Mouse (Mus musculus): ENCODE data around the gene Chst11.

Chst11 gene

GRCm38 (mm10) chr10:83038166-83038565, 52.9 kb downstream of the Chst11 start:
- DNase-seq = no peak

- peak; percentile 47 for DNase-seq
These were observed 54.1 kb downstream of the Chst11 start for GRCm38 (mm10) chr10:83039414-83039813.

- no peak for DNase-seq
These were observed 56.6 kb downstream of the Chst11 start for GRCm38 (mm10) chr10:83041875-83042274.

GRCm38 (mm10) chr10:83042613-83043477, 57.5 kb downstream of the Chst11 start:
- DNase-seq = no peak

DNA sequence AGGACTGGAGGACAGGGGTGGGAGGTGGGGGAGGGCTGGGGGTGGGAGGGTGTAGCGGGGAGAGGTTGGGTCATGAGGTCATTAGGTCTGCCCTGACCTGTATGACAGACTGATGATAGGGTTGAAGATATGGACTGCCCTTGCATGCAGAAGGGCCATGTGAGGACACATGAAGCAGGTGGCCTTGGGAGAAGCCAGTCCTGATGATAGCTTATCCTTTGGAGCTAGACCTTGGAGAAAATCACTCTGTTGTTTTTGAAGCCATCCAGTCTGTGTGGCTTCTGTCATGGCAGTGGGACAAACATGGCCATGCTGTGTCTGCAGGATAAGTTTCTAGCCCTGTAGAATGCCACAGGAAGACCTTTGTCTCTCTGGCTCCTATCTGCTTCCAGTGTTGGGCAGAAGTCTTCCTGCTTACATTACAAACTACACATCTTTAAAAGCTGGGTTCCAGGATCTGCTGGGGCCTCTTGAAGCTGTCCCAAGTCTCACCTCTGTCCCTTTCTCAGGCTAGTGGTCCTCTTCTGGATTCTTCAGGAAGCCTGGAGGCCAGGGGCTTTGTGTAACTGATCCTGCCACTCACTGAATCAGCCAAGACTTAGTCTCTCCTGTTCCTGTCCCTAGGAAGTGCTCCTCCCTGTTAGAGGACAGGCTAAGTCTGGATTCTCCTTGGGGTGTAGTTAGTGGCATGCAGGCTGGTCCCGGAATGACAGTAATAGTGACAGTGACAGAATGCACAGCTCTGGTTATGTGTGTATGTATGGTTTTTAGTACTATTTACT, 58.4 kb downstream of the Chst11 start:
- DNase-seq = no peak

DNA sequence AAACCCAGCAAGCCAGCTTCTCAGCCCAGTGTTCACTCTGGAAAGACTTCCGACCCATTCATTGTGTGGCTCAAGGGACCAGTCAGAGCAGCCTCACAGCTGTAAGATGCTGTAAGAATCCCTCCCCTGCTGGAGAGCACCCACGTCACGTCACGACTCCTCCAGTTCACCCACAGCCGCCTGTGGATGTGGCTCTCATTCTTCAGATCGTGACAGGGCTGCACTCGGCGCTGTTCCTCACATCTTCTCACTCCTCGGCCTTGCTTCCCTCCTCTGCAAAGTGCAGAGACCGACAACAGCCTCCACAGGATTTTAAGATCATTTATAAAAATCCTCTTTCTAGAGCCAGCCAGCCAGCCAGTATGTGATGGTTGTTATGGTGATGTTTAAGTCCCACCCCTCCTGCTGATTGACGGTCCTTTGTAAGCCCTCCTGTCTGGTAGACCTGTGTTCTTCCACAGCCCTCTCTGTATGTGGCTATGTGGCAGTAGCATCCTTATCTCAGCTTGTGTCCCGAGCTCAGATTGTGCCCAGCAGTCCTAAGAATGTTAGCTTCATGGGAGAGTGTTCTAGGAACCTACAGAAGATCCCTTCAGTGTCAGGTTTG, 64.0 kb downstream of the Chst11 start:
- no peak for DNase-seq

DNA sequence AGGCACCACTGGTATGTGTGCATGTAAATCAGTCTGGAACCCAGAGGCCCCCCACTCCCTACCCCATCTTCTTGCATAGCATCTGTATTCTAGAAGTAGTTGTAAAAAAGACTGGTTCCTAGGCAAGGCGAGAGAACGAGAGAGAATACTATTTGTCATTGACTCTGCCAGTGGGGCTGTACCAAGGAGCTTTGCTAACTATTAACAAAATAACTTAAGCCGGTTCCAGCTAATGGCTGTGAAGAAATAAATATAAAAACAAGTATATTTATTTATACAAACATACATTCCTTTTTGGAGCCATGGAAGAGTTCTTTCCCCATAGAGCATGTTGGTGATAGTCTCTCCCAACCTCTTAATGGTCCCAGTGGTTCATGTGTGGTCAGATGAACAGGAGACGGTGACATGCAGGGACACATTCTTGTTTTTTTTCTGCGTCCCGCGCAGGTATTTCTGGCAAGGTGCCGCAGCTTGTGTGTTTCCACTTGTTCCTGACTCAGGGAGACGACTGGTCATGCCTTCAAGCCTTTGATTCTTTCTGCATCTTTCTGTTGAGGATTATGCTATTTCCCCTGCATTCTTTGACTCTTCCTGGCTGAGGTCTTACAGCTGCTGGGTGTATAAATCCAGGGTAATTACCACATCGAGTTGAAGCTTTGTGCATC, 68.7 kb downstream of the Chst11 start:
- no peak for DNase-seq

DNA sequence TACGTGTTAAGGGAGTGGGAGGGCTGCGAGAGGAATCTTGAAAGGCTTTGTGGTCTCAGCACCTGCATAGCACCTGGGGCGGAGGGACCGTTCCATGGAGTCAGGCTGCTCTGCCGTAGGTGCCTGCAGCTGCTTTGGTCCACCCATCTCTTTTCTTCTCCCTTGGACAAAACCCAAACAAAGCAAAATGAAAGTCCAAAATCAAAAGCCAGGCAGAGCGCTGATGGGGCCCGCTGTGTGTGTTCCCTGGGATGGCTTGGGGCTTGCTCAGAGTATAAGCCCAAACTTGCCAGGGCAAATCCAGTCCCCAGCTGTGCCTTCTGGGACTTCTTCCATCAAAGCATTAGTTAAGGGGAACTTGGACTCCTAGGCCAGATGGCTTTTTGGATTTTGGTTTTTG, 71.0 kb downstream of the Chst11 start:
- no peak for DNase-seq

GRCm38 (mm10) chr10:83056866-83057265, 71.6 kb downstream of the Chst11 start:
- DNase-seq = no peak

DNA sequence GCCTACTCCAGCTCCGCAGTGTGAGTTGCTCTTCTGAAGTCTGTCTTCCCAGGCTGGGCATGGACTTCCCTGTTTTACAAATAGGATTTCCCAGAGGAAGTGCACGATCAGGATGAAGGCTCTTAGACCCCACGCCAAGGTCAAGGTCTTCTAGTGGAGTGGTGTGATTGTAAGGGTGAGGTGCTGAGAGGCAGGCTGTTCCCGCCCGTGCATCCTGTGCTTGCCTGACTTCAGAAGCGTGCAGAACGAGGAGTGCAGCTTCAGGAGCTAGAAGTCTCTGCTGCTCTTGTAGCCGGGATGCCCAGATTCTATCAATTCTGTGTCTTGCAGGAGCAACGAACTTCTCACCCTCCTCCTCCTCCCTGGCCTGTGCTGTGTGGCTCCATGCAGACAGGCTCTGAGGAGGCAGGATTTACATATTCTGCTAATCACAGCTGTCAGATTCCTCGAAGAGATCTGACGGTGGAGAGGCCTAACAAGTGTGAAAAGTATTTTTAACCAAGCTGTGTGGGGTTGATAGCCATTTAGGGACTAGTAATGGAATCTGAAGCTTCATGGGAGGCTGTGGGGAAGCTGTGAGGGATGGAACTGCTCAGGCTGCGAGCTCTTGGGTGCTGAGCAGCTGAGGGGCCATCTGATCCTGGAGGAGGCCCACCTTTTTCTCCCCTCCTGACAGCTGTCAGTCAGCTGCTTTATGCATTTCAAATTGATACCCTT, 74.9 kb downstream of the Chst11 start:
- no peak for DNase-seq

DNA sequence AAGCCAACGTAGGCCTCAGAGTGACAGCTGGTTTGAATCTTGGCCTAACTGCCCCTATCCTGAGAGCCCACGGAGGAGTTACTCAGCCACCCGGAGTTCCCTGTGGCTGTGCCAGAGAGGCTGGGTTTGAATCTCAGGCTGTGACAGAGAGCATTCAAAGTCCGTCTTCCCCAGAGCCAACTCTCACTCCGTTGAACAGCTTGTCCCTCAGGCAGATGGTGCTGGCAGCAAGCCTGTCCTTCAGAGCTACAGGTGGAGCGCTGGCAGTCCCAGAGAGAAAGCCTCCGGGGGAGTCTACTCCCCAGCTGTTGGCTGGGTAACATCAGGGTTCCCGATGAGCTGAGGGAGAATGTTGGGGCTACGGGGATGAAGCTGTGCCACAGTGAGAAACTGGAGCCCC, 77.0 kb downstream of the Chst11 start:
- DNase-seq = no peak

DNA sequence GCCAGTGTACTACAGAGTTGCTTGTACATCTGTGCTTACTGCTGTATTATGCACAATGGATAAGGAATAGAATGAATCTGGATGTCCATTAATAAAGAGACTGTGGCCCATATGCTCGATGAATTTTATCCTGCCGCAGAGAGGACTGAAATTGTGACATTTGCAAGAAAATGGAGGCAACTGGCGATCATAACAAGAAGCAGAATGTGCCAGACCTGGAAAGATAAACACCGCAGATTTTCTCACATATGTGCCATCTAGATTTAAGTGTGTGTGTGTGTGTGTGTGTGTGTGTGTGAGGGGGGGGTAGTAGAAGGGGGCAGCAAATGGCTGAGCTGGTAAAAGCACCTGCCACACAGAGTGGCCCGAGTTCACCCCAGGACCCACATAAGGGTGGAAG, 79.5 kb downstream of the Chst11 start:
- no peak for DNase-seq

DNA sequence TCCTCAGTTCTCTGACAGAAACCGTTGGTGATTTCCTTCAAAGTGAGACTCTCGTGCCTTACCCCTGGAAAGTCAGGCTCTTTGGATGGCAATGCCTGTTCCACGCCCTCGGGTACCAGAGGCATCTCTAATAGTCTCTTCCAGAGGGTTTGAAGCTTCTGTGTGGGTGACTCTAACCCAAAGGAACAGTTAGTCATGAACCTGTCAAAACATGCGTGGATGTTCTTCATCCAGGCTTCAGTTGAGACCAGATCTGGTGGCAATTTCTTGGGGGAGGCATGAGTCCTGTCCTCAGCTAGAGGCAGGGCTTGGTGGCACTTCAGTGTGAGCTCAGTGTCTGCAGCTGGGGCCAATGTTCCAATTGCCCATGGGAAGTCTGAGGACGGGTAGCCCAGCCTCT, 80.9 kb downstream of the Chst11 start:
- DNase-seq = no peak

- no peak for DNase-seq
These were observed 82.0 kb downstream of the Chst11 start for GRCm38 (mm10) chr10:83067305-83067704.

DNA sequence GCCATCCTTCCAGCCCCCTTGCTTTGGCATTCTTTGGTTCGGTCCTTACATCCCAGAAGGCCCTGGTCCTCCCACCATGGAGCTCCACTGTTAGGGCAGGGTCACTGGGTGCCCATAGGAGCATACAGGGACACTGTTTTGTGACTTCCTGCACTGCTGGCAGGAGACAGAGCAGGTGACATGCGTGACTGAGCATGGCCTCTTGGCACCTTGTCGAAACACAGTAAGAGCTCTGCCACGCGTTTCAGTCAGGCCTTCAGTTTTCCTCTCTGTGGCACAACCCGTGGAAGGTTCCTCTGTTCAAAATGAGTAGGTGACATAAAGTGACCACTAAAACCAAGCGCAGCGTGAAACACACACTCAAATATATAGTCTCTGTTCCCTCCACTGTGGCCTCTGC, 83.2 kb downstream of the Chst11 start:
- DNase-seq = no peak

- no peak for DNase-seq
These were observed 84.5 kb downstream of the Chst11 start for GRCm38 (mm10) chr10:83069791-83070190.

DNA sequence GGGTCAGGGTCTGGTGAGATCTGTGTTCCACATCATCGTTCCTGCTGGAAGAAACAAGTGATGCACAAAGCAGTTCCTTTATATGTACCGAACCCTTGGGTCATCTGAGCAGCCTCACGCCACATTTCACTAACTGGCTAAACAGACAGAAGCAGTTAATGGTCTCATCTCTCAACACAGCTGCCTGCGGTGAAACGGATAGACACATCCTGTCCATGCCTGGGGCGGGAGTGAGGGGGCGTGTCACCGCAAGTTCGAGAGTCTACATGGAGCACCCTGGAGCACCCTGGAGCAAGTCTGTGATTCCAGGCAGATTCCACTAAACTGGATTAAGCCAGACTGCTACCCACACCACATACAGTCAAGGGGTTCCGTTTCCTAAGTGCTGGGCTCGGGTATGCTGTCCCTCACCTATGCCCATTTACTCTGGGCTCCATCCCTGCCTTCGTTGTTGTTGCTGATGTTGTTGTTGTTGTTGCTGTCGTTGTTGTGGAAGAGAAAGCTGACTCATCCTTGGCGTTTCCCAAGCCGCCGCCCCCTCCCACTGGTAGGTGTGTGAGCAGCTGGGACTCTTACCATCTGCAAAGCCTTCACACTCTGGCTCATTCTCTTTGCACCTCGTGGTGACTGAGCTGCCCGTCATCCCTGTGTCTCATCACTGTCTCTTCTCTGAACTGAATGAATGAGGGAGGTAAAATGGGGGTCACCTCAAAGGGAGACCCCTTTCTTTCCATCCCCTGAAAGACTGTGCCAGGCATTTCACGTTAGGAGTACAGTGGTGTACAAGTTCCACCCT, 86.7 kb downstream of the Chst11 start:
- DNase-seq = peak; percentile 76

DNA sequence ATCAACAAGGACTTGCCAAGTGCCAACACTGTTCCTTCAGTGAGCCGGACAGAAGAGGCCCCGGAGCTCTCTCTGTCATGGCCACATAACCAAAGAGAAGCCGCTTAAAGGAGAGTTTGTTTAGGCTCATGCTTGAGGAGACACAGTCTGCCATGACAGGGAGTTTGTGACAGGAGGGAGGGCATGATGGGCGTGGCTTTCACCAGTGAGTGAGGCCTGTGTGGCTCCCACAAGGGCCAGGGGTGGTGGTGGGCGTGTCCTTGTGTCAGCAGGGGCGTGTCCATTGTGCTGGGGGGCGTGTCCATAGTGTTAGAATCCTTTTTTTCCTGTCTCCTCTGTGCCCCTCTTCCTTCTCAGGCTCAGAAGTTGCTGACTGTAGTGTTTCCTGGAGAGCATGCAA, 87.8 kb downstream of the Chst11 start:
- peak; percentile 57 for DNase-seq

DNA sequence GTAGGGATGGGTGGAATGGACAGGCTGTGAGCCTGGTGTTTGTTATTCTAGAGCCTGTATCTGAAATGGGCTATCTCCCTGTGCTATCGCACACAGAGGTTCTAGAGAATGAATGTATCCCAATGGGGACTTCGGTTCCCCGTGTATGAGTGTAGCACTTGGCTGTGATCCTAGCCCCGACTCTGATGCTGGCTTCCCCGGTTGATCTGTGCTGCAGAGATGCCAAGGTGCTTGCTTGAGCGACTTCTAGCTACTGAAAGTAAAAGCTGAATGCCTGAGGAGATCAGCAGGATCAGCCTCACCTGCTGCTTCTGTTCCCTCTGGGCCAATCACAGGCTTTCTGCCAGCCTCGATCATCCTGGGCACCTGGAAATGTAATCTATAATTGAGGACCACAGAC, 91.5 kb downstream of the Chst11 start:
- DNase-seq = no peak

DNA sequence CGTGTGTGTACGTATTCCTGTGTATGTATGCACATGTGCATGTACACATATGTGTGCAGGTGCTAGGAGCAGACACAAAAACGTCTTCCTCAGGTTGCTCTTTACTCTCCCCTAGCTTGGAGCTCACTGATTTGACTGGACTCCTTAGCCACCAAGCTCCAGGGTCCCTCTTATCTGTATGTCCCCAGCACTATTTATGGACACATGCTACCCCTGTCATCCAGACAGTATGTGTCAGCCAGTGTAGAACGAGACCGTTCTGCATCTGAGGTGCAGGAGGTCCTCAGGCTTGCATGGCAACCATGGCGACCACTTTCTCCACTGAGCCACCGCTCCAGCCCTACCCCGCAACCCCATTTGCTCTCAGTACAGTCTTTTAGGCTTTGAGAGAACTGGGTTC, 93.4 kb downstream of the Chst11 start:
- DNase-seq = no peak

DNA sequence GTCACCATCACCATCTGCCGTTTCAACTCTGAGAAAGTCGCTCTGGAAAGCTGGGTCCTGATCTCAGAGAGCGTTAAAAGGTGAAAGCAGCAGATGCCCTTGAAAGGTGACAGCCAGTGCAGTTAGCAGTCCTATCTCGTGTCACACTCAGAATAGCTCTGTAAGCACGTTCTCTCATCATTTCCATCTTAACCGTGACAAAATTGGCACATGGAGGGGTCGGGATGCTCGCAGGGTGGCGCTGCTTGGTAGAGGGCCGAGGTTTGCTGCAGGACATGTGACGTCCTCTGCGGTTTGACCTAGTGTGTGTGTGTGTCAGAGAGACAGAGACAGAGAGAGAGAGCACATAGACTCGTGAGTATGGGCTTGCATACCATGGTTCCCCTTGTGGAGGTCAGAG, 94.5 kb downstream of the Chst11 start:
- peak; percentile 49 for DNase-seq

DNA sequence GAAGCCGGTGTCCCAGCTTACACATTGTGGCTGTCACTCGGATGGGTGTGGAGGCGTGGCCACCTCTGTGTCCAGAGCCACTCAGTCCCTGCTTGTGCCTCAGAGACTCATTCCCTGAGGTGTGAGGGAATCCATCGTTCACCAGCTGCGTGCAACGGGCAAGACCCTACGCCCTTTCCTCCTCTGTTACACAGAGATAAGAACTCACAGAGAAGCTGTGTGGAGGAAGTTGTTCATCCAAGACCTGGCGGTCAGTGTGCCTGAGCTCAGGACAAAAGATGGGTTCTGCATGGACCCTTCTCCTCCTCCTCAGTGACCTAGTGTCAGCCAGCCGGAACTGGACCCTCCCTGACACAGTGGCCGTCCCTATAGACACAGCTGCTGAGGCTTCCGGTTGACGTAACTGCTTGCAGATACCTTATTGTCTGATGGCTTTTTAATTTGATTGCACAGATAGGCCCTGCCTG, 95.0 kb downstream of the Chst11 start:
- DNase-seq = peak; percentile 34

All from thymus, postnatal 25 days (tissue).